Mouse (Mus musculus): ENCODE results near the gene Prrxl1.

Gene Prrxl1

DNA sequence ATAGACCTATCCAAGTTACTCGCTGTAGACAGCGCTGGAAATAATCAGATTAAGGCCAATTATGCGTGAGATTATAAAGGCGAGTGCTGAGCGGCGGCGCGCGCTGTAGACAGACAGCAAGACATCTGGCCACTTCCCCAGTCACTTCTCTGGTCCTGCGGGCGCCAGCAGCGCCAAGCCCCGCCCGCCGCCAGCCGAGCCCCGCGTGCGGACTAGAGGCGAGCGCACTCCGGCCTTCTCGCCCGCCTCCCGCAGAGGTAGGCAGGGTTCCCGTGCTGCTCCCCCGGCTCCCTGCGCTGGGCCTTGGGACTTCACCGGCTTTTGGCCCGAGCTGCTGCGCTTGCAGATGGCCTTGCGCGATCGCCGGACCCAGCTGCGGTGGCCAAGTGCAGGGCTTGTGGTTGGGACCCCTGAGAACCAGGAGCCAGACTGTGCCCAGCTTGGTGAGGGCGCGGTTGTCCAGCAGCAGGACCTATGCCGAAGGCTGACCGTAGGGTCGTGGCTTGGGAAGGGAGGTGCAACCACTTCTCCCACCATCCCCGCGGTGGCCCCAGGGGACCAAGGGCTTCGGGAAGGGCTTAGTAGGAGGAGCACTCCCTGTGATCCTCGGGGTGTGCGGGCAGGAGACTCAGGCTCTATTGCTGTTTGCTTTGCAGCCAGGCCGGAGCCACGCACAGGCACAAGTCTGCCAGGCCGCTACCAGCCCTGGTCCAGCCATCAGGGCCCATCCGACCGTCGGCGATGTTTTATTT lies at the start of gene Prrxl1:
Gene Prrxl1, plus strand, starts transcription at position 118 of the 752 bp plus-strand sequence.
- peak; percentile 86 for DNase-seq

DNA sequence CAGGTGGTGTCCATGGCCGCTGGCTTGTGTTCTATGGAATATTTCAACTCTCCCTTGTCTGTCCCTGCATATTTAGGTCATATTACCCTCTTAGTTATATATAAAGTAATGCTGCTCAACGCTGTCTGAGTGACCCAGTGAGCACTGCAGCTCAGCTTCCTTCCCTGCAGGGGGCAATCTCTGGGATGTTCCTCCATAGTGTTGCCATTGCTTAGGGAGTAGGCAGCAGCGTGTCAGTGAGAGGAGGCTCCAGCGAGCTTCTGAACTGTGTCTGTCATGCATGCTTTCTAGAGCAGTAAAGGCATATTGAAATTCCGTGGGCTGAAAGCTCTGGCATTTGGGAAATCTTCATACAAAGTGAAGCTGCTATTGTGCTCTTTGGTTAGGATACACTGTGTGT lies 47.4 kb upstream of the Prrxl1 start:
- peak; percentile 27 for DNase-seq

DNA sequence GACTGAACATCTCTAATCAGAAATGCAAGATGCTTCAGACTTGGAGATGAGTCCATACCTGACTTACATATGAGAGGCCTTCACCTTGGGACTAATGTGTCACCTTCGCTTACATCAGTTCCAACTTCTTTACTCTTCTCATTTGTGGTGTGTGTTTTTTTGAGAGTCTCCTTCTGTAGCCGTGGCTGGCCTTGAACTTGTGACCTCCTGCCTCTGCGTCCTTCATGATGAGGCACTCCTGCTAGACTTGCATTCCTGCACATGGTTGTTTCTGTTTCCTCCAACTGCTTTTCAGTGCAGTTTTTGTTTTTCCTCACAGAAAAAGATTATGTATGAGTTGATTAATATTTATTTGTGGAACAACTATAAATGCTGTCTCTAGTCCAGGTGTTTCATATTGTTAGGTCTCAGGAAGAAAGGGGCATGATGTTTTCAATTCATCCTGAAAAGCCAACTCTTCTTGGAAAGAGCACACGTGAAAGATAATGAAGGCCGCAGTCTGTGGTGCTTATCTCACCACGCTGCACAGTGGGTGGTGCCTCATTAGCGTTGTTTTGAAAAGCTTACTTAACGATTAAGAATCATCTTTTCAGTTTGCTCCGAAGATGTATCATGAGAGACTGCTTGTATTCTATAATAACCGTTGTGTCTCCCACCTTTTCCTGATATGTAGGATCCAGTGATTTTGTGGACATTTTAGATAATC lies 45.9 kb upstream of the Prrxl1 start:
- peak; percentile 74 for DNase-seq

DNA sequence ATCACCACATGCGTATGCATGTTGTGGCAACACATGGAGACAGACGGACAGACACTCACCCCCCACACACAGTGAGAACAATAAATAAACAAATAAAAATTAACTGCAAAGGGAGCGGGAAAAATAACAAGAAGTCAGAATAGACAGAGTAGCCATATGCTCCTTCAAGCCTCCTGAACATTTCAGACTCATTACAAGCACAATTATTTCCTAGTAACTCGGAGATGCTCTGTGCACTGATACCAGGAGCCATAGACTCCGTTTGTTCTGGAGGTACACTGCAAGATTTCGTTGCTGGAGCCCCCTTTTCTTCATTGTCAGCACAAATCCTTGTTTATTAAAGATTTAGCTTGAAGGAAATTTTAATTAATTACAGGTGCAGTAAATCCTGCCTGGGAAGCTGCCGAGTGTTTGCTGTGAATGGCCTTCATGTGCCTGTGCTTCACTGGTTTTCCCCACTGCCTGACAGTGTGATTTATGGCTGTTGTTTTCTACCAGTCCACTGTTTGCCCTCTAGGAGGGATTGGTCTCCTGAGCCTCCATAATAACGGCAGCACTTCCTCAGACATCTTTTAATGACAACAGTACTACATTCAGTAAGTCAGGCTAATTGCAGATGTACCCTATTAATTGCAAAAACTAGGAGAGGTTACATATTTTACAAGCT lies 44.2 kb upstream of the Prrxl1 start:
- no peak for DNase-seq

DNA sequence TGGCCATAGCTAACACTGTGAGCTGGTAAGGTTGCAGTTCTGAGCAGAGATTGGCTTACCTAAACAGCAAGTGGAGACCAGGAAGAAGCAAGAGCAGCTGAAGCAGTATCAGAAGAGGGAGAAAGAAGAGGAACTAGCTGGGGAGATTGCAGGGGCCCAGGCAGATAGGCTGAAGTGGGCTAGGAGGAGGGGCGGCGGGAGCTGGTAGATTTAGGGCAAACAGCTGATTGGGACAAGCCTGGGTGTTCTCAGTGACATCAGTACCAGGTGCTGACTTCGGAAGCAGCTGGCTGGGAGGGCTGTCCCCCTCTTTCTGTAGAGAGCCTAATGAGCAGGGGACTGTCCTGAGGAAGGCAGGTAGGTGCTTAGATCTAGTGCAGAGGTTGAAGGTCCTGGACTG lies 37.8 kb upstream of the Prrxl1 start:
- no peak for DNase-seq

DNA sequence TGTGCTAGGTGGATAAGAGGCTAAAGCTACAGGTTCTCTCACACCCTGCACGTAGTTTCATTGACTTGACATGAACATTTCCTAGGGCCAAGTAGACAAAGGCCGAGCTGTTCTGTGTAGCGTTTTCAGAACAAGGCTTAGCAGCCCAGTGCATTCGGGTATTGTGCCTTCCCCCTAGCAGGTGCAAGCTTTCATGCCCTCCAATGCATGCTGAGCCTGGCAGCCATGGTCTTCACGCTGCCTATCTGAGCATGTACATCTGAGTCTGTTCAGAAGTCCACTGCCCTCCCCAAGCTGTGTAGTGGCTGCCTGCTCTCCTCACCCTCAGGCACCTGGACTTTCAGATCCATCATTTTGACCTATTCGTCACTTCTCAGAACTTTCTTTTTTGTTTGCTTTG lies 35.5 kb upstream of the Prrxl1 start:
- DNase-seq = no peak

DNA sequence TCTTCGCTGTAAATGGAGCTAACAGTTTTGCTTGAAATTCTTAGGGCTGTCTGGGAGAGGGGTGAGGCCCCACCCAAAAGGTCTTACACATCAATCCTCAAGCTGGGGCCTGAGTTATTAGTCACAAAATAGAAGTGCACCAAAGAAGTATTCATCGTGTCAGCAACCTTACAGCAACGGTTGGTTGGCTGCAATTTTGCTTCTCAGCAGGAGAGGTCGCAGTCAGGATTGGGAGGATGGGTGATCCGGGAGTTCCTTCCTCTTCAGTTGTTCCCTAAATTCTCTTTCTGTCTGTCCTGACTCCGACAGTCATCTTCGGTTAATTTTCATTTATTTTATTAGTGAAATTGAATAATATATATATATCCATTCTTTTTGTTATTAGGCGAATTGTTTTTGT lies 26.7 kb upstream of the Prrxl1 start:
- no peak for DNase-seq

DNA sequence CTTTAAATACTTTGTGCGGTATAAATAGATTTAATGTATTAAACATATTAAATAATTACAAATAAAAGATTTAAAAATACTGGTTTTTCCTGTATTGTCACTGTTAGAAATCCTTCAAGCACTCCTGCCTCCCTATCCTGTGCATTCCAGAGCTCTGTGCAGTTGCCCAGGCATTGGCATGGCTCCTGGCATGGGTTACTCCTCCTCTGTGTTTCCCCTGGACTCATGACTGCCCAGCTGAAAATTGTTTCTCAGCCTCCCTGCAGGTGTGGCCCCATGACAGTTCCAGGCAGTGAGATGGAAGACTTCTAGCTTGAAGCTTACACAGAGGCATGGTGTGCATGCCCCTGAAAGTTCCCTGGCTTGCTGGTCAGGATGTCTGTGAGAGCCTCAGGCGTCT lies 20.8 kb upstream of the Prrxl1 start:
- DNase-seq = no peak

DNA sequence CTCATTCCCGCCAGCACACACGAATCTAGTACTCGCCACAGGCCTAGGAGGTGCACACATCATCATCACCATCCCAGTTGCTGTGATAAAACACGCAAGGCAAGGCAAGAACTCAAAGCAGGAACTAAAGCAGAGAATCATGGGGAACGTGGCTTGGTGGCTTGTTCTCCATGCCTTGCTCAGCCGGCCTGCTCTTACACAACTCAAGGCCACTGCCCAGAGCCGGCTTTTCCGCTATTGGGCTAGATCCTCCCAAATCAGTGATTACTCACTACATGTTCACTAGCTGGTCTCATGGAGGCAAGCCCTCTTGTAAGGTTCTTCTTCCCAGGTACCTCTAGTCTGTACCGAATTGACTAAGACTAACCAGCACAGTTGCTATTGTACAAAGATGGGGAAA lies 15.5 kb upstream of the Prrxl1 start:
- DNase-seq = no peak

DNA sequence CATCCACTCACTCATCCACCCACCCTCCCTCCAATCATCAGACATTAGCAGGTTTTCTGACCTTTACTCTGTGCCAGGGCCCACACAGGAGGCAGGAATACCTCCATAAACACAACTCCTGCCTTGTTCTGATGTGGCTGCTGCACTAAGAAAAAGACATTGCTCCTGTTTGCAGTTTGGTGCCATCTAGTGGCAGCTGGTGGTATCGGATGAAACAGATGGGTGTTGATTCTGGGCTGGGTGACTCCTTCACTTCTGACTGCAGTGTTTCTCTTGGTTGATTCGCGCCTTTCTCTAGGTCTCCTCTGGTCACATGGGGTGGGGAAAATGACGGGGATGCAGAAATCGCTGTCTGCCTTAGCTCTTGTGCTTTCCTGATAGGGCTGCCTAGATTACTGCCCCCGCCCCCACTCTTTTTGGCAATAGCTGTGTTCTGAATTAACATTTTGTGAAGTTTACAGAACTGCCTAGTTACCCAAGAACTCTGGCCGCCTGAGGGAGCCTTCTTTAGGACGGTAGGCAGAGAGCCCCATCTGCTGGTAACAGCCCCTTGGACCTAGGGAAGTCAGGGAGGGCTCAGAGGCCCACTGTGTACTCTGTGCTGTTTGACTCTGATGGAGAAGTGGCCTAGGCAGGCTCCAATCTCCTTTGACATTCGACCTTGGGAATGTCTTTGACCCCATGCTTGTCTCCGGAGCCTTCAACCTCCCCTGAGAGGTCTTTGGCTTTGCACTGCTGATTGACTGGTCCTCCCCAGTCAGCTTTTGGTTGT lies 12.0 kb upstream of the Prrxl1 start:
- DNase-seq = peak; percentile 84

DNA sequence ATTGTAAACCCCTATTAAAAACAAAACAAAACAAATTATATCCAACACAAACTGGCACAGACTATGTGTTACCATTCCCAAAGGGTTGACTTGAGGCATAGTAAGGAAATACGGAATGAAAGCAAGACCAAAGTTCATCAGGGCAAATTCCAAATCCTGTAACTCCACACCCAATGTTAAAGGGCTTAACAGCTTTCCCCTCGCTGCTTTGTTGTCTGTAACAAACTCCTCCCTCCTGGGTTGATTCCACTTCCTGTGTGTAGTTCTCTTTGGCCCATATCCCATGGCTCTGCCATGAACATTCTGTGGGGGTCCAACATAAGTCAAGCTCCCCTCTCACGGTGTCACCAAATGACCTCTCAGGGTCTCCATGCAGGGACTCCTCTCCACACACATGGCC lies 8.8 kb upstream of the Prrxl1 start:
- no peak for DNase-seq

DNA sequence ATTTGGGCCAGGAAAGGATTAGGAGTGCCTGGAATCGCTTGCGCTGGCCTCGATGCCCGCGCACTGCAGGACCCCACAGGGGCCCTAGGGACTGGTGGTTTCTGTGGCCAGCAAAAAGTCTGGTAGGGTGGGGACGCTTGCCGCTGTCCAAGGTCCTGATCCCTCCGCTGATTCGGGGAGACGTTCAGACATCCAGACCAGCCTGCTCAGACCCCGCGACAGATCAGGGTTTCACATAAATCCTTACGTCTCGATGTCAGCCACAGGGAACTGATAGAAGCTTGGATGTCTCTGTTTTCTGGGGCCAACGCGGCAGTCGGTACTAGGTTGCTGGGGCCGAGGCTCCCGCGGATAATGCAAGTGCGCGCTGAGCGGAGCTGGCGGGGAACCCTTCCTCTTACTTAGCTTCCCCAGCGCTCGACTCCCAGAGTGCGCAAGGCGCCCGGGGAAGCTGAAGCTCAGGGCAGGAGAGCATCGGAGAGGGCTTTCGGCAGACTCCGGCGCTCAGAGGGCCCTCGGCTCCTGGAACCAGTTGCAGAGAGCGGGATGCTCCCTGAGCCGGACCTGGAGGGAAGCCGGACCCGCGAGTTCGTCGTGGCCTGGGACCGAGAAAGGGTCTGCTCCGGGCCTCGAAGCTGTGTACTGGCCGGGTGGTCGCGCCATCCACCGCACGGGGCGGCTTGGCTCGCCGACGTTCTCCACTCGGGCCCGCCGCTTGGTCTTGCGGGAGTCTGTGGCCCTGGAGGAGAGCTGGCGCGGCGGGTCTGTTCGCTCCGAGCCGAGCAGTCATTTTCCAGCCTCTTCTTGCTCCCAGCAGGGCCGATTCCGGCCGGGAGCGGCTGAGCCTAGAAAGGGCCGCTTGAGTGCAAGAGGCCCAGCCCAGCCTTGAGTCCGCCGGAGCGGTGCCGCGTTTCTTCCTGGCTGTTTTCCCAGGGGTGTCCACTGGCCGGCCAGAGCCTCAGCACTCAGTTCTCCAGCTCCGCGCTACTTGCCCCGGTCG lies 1.7 kb upstream of the Prrxl1 start:
- peak; percentile 88 for DNase-seq

DNA sequence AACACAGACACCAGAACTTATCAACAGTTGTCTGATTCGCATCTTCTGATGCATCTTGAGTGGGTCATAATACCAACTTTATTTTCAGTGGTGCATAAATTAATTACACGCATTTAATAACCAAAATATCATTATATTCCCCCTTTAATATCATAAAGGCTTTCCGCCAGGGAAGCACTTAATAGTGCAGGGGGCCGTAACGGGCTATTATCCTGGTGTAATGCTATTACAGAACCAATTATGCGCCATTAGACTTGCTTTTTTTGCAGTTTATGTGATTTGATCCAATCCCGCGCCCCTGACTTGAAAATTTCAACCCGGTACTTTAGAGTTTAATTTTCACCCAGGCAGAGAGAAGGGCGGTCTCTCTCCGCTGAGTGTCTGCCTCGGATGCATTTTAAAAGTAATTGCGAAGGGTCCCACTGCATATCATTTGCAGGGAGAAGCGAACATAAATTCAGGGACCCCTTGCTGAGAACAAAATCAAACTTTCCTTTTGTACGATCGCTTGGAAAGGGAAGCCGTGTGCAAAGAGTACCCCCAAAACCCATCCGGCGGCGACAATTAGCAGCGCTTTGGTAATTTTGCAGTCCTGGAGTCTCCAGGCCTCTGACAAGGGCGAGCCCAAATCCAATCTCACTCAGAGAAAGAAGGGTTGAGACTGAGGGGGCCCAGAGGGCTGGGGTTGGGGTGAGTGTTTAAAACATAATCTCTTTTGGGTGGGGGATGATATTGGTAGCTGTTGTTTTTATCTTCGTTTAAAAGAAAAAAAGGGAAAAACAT lies 579 bp upstream of the Prrxl1 start:
- no peak for DNase-seq

DNA sequence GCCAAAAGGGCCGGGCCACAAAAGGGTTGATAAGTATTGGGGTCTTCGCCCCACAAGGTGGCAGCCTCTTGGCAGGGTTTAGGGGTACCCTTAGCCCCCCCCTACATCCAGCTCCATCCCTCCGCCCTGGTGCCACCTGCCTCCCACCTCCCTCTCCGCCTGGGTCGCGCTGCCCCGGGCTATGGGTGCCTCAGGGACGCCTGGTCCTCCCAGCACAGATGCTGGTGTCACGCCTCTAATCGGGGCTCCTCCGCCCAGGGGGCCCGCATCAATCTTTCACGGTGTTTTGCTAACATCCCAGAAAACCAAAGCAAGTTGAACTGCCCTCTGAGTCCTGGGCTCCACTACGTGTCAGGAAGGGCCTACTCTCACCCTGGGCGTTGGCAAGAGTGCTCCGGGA lies 903 bp downstream of the Prrxl1 start:
- DNase-seq = no peak

DNA sequence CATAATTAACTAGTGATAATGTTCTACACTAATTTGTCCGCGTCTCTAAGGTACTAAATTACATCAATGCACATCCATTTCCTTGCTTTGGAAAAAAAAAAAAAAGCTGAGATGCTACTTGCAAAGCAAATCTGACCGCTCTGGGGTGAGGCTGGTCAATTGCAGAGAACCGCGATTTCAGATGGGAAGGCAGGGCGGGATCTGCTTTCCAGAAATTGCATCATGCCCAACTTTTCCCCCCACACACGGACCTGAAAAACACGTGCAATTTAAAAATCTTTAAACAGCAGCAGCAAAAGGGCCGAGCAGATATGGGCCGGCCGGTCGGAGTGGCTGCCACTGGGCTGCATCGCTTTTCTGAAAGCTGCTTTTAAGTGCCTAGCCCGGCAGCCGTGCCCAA lies 6.3 kb downstream of the Prrxl1 start:
- DNase-seq = peak; percentile 22

DNA sequence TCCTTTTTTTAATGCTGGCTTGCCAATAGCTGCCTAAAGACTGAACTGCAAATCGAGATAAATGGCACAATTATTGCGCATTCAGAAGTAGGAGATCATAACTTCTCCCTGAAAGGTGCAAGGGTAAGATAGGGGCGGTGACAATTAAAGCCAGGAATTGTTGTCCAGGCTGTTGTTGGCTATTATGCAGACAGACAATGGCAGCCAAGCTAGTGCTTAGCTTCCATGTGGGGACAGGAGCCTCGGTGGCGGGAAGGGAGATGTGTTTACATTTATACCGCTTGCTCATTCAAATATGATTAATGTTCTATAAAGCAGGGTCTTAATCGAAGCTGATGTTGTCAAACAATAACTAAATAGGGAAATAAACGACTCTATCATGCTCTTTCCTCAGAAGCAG lies 7.1 kb downstream of the Prrxl1 start:
- DNase-seq = peak; percentile 57

DNA sequence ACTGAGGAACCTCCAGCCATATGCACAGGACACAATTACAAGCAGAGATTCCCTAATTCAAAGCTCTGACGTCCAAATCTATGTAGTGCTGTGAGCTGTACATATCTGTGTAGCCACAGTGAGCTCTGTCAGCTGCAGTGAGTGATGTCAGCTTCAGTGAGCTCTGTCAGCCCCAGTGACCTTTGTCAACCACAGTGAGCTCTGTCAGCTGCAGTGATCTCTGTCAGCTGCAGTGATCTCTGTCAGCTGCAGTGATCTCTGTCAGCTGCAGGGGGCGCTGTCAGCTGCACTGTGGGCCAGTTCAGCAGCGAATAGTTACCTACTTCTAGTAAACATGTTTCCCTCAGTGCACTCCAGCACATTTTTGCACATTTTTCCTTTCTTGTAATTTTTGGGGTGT lies 10.2 kb downstream of the Prrxl1 start:
- DNase-seq = peak; percentile 62

DNA sequence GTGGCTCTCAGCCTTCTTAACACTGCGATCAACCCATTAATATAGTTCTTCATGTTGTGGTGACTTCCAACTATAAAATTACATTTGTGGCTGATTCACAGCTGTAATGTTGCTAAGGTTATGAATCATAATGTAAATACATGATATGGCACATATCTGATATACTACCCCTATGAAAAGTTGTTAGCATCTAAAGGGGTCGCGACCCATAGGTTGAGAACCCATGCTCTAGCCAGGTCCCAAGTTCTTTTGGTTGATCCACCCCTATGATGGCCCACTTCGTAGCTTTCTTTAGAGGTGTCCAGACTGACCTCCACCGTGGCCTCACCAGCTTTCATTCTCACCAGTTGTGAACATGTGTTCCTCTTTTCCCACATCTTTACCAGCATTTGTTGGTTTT lies 18.0 kb downstream of the Prrxl1 start:
- no peak for DNase-seq

DNA sequence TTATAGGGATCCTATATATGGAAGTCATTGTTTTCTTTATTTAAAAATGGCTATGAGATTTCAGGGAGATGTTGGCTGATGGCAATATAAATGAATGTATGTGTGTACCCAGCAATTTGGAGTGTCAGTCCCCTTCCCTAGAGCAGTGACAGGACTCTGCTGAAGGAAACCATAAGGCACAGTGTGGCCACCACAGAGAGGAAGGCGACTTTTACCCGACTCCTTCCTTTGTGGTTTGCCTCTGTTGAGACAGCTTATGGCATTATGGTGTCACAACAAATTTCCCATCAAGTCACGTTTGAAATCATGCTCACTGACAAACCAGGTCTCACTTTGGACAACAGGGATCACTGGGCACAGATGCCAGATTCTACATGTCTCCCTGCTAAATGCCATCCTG lies 25.0 kb downstream of the Prrxl1 start:
- DNase-seq = no peak

DNA sequence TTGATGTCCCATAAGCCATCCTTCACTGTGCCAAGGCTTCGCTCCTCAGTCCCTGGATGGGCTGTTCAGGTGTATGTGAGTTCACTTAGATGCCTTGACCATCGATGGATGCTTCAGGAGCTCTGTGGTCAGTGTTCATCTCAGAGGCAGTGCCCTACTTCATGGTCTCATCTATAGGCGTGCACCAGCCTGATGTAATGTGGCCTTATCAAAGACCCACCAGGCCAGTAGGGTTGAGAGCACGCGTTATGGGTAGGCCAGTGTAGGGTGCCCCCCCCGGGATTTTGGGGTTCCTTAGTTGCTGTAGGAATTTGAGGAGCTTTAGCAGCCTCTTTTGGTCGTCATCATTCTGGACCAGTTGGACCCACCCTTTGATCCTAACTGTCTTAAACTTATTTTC lies 25.6 kb downstream of the Prrxl1 start:
- DNase-seq = no peak

DNA sequence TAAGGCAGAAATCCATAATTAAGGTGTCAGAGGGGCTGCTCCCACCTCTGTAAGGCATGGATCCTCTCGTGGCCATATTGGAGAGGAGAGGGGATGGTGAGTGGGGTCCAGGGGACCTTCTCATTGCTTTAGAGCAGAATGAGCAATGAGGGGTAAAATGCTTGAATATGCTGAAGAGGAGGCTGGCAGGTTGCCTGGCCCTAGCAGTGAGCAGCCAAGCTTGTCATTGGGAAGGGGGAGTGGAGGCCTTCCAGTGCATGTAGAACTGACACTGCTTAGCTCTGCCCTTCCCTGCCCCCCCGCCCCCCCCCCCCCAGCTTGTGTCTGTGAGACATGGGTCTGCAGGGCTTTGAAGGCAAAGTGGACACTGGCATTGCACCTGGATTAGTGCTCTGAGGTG lies 28.1 kb downstream of the Prrxl1 start:
- DNase-seq = no peak
